Mouse (Mus musculus) cerebral cortex, adult 2 months (tissue): ENCODE measurements around the gene Ugt1a2.

ENCODE experiments used
- WGBS: fragments of 180-500 bp; shearing (Covaris S2); methylation state at CpG from one replicate; pipeline ENCODE4 v1.1.7; 2018; 5-methylcytosine and 5-hydroxymethylcytosine counted together

Gene Ugt1a2

GRCm38 (mm10) chr1:88235046-88235893, 34.9 kb downstream of the Ugt1a2 start:
- WGBS: 64% methylated on average over 11 of the region's 11 CpGs

GRCm38 (mm10) chr1:88235894-88236415, 35.6 kb downstream of the Ugt1a2 start:
- WGBS: 59% methylated on average over 4 of the region's 4 CpGs

GRCm38 (mm10) chr1:88237311-88237710, 36.9 kb downstream of the Ugt1a2 start:
- WGBS: 77% methylated on average over 5 of the region's 5 CpGs

- 79% methylated on average over 6 of the region's 6 CpGs for WGBS
Measured at GRCm38 (mm10) chr1:88238771-88239170, 38.4 kb downstream of the Ugt1a2 start.

GRCm38 (mm10) chr1:88240072-88240471, 39.7 kb downstream of the Ugt1a2 start:
- WGBS: 77% methylated on average over 5 of the region's 5 CpGs

DNA sequence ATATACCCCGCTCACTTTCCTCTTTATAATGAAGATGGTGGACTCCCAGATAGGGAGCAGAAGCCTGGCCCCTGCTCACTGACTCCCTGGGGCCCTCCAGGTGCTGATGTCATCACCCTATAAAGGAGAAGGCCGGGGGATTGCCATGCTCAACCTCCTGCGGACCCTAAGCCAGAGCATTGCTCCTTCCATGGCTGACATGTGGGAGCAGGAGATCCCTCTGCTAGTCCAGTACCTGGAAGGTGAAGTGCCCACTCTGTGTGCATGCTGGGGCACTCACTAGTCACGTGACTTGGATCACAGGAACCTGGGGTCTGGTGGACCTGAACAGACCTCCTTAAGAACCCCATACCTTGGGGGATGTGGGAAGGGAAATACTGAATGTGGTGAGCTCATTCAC, 40.2 kb downstream of the Ugt1a2 start:
- 68% methylated on average over 4 of the region's 4 CpGs for WGBS

DNA sequence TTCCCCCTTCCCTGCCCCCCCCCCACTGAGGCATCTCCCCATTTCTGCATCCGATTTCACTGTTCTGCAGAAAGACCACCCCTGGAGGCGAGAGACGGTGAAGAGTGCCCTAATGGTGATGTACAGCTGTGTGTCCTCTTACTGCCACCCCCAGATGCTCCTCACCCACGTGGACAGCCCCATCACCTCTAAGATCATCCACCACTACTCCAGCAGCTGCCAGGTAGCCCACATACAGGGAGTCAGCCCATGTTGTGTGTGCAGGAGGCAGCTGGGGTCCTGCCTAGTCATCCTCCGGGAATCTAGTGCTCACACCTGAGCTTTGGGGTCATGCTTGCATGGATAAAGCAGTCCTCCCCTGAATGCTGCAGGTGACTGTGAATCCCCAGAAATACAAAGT, 43.5 kb downstream of the Ugt1a2 start:
- 69% methylated on average over 5 of the region's 5 CpGs for WGBS

GRCm38 (mm10) chr1:88245881-88246280, 45.5 kb downstream of the Ugt1a2 start:
- WGBS: 80% methylated on average over 6 of the region's 6 CpGs

DNA sequence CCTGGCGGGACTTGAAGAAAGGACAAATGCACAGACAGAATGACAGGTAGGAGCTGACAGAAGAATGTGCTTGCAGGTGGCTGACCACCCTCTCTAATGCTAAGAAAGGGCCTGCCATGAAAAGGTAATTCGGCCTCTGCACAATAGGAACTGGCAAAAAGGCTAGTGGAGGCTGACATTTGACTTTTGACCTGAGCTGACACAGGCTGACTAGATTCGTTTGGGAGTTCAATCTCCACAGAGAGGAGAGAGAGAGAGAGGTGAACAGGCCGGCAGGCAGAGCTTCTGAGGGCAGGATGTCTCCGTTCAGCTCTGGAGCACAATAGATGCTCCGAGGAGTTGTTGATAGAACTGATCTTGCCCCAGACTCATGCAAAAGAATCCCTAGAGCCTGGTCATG, 46.0 kb downstream of the Ugt1a2 start:
- 52% methylated on average over 6 of the region's 6 CpGs for WGBS

DNA sequence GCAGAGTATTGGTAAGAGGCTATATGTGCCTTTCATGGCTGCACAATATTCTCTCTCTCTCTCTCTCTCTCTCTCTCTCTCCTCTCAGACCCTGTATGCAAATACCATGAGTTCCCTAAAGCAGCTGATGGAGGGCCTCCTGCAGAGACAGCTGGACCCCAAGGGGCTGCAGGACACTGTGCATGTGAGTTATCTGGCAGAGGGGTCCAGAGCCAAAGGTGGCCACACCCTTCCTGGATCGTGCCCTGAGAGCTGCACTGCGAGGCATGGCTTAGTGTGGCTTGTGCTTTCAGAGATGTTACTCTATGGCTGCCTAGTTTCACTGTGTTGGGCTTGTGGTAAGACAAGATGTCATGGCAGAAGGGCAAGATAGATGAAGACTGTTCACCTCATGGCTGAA, 47.3 kb downstream of the Ugt1a2 start:
- WGBS: 48% methylated on average over 2 of the region's 2 CpGs

DNA sequence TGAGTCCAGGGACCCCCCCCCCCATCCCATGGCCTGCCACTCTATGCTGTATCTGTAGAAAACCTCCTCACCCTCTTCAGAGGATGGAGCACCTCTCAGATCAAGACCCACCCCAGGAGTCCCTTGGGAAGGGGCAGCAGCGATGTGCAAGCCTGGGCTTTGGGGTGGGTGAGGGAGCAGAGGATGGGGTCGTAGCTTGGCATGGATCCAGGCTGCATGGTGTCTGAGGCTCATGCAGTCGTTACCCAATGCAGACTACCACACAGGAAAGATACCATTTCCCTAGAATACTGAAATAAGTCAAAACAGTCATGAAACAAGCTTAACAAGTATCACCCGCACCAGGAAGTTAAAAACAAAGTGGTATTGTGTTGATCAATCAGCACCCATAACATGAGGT, 48.3 kb downstream of the Ugt1a2 start:
- WGBS: 64% methylated on average over 4 of the region's 4 CpGs

GRCm38 (mm10) chr1:88249596-88249995, 49.2 kb downstream of the Ugt1a2 start:
- WGBS: 78% methylated on average over 7 of the region's 7 CpGs

- whole genome bisulfite sequencing: 81% methylated on average over 5 of the region's 5 CpGs
Measured at GRCm38 (mm10) chr1:88250023-88250422, 49.6 kb downstream of the Ugt1a2 start.

DNA sequence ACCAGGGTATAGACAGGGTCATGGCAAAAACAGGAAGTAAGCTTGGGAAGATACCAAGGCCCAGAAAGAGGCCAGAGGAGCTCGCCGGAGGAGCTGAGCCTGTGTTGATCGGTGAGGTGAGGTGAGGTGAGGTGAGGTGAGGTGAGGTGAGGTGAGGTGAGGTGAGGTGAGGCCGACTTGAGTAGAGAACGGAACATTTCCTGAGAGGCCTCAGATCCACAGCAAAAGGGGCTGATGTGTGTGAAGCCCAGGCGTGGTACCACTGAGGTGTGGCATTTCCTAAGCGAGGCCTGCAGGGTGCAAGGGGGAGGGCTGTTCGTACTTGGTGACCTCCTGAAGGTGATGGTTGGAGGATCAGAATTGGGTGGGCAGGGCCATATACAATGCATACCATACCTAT, 52.7 kb downstream of the Ugt1a2 start:
- WGBS: 75% methylated on average over 8 of the region's 8 CpGs

GRCm38 (mm10) chr1:88253540-88253939, 53.1 kb downstream of the Ugt1a2 start:
- 71% methylated on average over 6 of the region's 6 CpGs for WGBS

DNA sequence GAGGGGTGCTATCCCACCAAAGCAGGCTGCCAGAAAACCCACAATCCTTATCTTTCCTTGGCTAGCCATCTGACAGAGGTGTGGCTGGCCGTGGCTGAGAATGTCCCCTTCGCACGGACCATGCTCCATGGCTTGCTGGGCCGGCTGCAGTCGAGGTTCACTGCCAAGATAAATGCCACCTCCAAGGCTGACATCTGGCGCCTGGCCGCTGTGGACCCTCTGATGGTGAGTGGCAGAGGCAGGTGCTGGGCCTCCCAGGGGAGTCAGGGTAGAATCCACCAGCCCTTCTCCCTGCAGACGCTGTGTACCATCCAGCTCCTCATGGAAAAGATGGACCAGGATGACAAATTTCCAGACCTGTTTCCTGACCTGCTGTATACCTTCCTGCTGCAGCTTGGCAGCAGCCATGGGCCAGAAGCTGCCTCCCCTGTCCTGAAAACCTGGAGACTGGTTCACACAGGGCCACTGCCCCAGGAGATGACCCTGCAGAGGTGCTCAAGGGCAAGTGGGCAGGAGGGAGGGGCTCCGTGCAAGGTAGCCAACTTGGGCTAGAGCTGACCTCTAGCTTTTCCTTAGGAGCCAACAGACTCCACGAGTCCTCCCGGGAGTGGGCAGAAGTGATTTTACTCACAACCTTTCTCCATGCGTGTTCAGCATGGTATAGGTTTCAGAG, 54.5 kb downstream of the Ugt1a2 start:
- WGBS: 88% methylated on average over 12 of the region's 12 CpGs

- 60% methylated on average over 2 of the region's 2 CpGs for WGBS
Measured at GRCm38 (mm10) chr1:88255466-88255857, 55.1 kb downstream of the Ugt1a2 start.

DNA sequence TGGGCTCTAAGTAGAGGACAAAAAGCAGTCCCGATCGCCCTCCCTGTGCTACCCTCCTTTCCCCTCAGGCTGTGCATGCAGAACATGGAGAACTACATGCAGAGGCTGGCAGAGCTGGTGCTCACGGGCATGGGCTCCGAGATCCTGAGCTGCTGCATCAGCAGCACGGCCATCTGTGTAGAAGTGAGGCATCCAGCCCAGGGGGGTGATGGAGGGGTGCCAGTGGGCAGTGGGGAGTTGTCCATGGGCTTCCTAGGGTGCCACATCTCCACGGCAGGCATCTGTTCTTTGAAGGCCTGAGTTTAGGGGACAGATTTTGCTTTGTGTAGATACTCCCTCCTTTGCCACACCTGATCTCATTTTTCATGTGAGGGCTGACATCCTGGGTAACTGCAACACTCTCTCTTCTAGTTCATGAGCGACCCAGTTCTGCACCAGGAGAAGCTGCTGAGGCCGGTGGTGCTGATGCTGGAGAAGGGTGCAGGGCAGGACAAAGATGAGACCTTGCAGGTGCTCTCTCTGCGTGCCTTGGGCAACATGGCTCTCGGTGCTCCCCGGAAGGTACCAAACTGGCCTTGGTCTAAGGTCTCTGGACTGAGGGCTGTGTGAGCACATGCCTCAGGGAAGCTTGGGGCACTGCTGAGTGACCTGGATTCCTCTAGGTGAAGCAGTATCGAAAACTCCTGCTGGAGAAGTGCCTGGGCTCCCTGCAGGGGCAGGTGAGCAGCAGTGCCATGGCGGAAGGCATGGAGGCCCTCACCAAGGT, 55.8 kb downstream of the Ugt1a2 start:
- WGBS: 79% methylated on average over 13 of the region's 13 CpGs

- WGBS: 82% methylated on average over 10 of the region's 10 CpGs
Measured at GRCm38 (mm10) chr1:88256886-88257663, 56.7 kb downstream of the Ugt1a2 start.

DNA sequence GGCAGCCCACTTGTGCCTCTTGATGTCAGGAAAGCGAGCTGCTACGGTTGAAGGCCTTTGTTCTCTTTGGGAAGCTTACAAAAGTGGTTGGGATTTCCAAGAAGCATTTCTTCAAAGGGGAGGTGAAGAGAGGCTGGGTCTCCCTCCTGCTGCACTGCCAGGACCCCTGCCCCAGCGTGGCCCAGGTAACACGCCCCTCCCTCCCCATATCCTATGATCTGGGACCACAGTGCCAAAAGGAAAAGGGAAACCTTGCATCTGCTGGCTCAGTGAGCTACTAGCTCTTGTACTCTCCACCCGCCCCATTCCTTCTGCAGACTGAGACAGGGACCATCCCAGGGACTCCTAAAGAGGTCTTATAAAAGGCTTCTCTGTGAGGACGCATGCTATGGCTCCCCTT, 57.3 kb downstream of the Ugt1a2 start:
- 81% methylated on average over 6 of the region's 6 CpGs for WGBS

- WGBS: 72% methylated on average over 6 of the region's 6 CpGs
Measured at GRCm38 (mm10) chr1:88258361-88258760, 58.0 kb downstream of the Ugt1a2 start.
